ENCODE assay signal across 8 mouse cellular contexts in genomic region chr14:76791811-76792571, GRCm38 (mm10).
A peak's percentile ranks its signal among the peaks of the same experiment; 100 is the strongest.
DNase-seq lines count a peak whose midpoint lies in the region; ATAC-seq lines count a peak whose summit lies in the region.

No protein-coding gene starts in this region.

- H3K4me2 ChIP-seq in intestine, embryonic 16.5 days (ENCODE audit: low read depth, low read length) = no peak overlapping the region
- no peak overlapping the region for H3K4me2 ChIP-seq in midbrain, embryonic 14.5 days (ENCODE audit: low read length)

- no peaks in the 10 kb centered on the region for H3K9me3 ChIP-seq in embryonic facial prominence, embryonic 10.5 days
- no peaks in the 10 kb centered on the region for H3K9me3 ChIP-seq in intestine, embryonic 16.5 days (ENCODE audit: control insufficient read depth, low read length)
- H3K9me3 ChIP-seq in midbrain, embryonic 14.5 days (ENCODE audit: control insufficient read depth, low read length) = no peaks in the 10 kb centered on the region

- peak; percentile 32 to 39 for DNase-seq in lung, postnatal 4 days
- no peak for DNase-seq in lung, postnatal 14 days
- peak; percentile 51 for DNase-seq in embryonic facial prominence, embryonic 10.5 days (ENCODE audit: low spot score)
- peak; percentile 64 for DNase-seq in midbrain, embryonic 14.5 days
- no peak for DNase-seq in testis, postnatal 10 days (ENCODE audit: low spot score)
- no peak for DNase-seq in thymus, postnatal 0 days (ENCODE audit: low spot score)
- no peak for DNase-seq in adipocyte (ENCODE audit: low spot score)

- H3K27ac ChIP-seq in embryonic facial prominence, embryonic 10.5 days (replicated peaks) = peak overlapping the region; percentile 75
- H3K27ac ChIP-seq in intestine, embryonic 16.5 days (ENCODE audit: low read length) = peak overlapping the region; percentile 39; the same call in 1 of the 2 replicates
- H3K27ac ChIP-seq in midbrain, embryonic 14.5 days (replicated peaks; ENCODE audit: low read depth, low read length) = peak overlapping the region; percentile 68

- no peak for ATAC-seq in intestine, embryonic 16.5 days
- peak; percentile 60; the same call in 1 of the 2 replicates for ATAC-seq in midbrain, embryonic 14.5 days (ENCODE audit: low FRiP score, low TSS enrichment)

- 15% methylated on average over 6 of the region's 6 CpGs for WGBS in embryonic facial prominence, embryonic 10.5 days
- WGBS in intestine, embryonic 16.5 days = 42% methylated on average over 6 of the region's 6 CpGs
- WGBS in midbrain, embryonic 14.5 days = 12% methylated on average over 6 of the region's 6 CpGs

- no peaks in the 10 kb centered on the region for H3K36me3 ChIP-seq in embryonic facial prominence, embryonic 10.5 days (replicated peaks)
- H3K36me3 ChIP-seq in intestine, embryonic 16.5 days (ENCODE audit: control insufficient read depth, insufficient read depth, low read length) = no peaks in the 10 kb centered on the region
- no peaks in the 10 kb centered on the region for H3K36me3 ChIP-seq in midbrain, embryonic 14.5 days (ENCODE audit: control insufficient read depth, insufficient read depth, low read length)

- H3K4me3 ChIP-seq in embryonic facial prominence, embryonic 10.5 days = no peak overlapping the region
- H3K4me3 ChIP-seq in intestine, embryonic 16.5 days (ENCODE audit: low read length) = no peak overlapping the region
- no peak overlapping the region for H3K4me3 ChIP-seq in midbrain, embryonic 14.5 days (replicated peaks; ENCODE audit: low read depth, low read length)

- no peak overlapping the region for H3K9ac ChIP-seq in intestine, embryonic 16.5 days (ENCODE audit: low read depth, low read length)
- H3K9ac ChIP-seq in midbrain, embryonic 14.5 days (replicated peaks; ENCODE audit: low read length) = no peak overlapping the region; the same call in 1 of the 2 replicates

- peaks cover 35% of the 10 kb centered on the region for H3K4me1 ChIP-seq in embryonic facial prominence, embryonic 10.5 days
- peaks cover 13% of the 10 kb centered on the region for H3K4me1 ChIP-seq in intestine, embryonic 16.5 days (ENCODE audit: control insufficient read depth, insufficient read depth, low read length)
- peaks cover 27% of the 10 kb centered on the region for H3K4me1 ChIP-seq in midbrain, embryonic 14.5 days (ENCODE audit: control insufficient read depth, insufficient read depth, low read length)

- peaks cover 12% of the 10 kb centered on the region for H3K27me3 ChIP-seq in embryonic facial prominence, embryonic 10.5 days (replicated peaks; ENCODE audit: low read depth, poor library complexity, severe bottlenecking)
- H3K27me3 ChIP-seq in intestine, embryonic 16.5 days (replicated peaks; ENCODE audit: control insufficient read depth, insufficient read depth, low read length) = no peaks in the 10 kb centered on the region
- H3K27me3 ChIP-seq in midbrain, embryonic 14.5 days (ENCODE audit: control insufficient read depth, insufficient read depth, low read length) = no peaks in the 10 kb centered on the region

Comparison
In these comparisons a context has a peak if more than half of its experiments do, and no peak if none do; other contexts are left out.
1. DNase-seq: peak in lung, postnatal 4 days (2 of 2), embryonic facial prominence, embryonic 10.5 days (single experiment) and midbrain, embryonic 14.5 days (single experiment); none in lung, postnatal 14 days (single experiment), testis, postnatal 10 days (single experiment), thymus, postnatal 0 days (single experiment) and adipocyte (single experiment).
2. Peak in every context shown above with its lines, with median percentiles within 50 percentile points of each other: H3K27ac ChIP-seq.